Mouse (Mus musculus): ENCODE data around the gene C1qtnf4.
"Not testable (repeated sequence)": the region's sequence is repeated elsewhere in the genome, so short reads cannot be mapped to it uniquely, and the experiment has no call there.

The C1qtnf4 gene

DNA sequence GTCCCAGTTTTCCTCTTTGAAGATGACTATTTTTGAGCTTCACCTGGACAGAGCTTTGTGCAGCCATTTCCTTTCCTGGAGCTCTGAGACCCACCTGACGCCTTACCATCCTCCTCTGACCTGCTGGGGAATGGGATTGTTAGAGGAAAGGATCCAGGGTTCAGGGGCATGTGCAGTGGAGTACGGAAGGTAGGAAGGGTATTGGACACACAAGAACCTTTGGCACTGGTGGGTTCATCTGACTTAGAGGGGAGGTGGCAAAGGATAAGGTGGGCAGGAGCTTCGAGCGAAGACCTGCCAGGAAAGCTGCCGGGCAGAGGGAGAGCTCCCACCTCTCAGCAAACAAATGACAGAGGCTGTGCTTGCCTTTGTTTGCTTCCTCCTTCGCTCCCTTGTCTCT, 776 bp downstream of the C1qtnf4 start:
- DNase-seq: no peak

DNA sequence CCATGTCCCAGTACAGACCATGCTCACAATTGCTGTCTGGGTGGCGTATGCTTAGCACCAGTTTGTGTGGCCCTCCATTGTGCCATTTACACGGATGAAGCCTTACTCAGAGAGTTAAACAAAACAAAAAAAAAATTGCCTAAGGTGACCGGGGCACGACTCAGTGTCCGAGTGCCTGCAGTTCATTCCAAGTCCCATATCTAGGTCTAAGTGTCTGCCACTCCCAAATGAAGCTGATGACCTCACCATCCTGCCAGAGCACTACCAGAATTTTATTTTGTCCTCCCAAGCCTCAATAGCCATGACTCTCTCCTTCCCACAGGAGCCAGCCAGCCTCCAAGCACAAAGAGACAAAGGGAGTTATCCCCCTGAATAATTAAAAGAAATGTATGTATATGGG, 2.0 kb downstream of the C1qtnf4 start:
- DNase-seq: no peak

DNA sequence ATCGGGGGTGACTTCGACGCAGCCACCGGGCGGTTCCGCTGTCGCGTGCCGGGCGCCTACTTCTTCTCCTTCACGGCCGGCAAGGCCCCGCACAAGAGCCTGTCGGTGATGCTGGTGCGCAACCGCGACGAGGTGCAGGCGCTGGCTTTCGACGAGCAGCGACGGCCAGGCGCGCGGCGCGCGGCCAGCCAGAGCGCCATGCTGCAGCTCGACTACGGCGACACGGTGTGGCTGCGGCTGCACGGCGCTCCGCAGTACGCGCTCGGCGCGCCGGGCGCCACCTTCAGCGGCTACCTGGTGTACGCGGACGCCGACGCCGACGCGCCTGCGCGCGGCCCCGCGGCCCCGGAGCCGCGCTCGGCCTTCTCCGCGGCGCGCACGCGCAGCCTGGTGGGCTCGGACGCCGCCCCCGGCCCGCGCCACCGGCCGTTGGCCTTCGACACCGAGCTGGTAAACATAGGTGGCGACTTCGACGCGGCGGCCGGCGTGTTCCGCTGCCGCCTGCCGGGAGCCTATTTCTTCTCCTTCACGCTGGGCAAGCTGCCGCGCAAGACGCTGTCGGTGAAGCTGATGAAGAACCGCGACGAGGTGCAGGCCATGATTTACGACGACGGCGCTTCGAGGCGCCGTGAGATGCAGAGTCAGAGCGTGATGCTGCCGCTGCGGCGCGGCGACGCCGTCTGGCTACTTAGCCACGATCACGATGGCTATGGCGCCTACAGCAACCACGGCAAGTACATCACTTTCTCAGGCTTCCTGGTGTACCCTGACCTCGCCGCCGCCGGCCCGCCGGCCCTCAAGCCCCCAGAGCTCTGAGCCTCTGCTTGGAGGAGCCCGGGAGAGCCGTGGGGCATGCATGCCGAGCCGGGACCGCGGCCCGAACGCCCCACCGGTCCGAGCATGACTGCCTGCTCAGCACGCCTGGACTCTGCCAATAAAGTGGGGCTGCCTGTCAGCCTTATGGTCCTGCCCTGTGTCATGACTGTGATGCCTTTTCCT, 4.2 kb downstream of the C1qtnf4 start:
- peak; percentile 66 for DNase-seq

DNA sequence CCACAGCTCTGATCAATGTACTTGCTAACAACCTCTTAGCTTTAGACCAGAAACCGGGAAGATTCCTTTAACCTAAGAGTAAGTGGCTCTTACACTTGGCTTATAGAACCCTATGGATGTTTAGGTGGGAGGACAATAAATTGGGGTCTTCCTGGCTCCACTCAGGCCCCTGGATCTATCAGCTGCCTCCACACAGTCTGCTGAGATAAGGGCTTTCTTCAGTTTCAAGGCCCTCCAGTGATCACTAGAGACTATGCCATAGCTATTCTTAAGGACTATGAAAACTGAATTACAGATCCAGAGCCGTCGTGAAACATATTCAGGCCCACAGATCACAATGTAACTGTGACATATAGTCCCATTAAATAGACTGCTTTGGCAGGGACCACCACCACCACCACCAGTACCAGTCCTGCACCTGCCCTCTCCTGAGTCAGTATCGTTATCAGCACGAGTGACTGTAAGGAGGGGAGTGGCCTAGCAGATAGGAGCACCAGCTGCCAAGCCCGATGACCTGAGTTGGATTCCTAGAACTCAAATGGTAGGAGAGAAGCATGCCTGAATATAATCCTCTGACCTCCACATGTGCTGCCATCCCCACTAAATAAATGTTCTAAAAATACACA, 8.1 kb downstream of the C1qtnf4 start:
- DNase-seq: no peak

DNA sequence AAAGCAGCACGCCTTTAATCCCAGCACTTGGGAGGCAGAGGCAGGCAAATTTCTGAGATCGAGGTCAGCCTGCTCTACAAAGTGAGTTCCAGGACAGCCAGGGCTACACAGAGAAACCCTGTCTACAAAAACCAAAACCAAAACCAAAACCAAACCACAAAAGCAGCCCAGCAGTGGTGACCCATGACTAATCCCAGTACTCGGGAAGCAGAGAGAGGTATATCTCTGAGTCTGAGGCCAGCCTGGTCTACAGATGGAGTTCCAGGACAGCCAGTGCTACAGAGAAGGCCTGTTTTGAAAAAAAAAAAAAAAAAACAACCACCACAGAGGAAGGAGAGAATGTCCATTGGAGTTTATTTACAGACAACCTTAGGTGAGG, 8.6 kb downstream of the C1qtnf4 start:
- DNase-seq: not testable (repeated sequence)

DNA sequence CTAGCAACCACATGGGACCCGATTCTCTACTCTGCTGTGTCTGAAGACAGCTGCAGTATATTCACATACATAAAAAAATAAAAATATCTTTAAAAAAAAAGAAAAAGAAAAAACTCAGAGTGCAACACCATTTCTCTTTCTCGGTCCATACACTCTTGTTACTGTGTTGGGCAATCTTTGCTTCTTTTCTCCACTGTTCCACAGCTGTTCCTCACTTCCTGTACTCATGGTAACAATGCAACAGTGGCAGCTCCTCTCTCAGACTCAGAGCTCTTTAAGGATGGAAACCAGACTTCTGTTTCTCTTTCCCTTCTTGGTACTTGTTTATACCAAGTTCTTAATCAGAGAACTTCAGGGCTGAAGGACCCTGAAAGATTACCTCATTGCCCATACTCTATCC, 17.7 kb downstream of the C1qtnf4 start:
- DNase-seq: no peak

DNA sequence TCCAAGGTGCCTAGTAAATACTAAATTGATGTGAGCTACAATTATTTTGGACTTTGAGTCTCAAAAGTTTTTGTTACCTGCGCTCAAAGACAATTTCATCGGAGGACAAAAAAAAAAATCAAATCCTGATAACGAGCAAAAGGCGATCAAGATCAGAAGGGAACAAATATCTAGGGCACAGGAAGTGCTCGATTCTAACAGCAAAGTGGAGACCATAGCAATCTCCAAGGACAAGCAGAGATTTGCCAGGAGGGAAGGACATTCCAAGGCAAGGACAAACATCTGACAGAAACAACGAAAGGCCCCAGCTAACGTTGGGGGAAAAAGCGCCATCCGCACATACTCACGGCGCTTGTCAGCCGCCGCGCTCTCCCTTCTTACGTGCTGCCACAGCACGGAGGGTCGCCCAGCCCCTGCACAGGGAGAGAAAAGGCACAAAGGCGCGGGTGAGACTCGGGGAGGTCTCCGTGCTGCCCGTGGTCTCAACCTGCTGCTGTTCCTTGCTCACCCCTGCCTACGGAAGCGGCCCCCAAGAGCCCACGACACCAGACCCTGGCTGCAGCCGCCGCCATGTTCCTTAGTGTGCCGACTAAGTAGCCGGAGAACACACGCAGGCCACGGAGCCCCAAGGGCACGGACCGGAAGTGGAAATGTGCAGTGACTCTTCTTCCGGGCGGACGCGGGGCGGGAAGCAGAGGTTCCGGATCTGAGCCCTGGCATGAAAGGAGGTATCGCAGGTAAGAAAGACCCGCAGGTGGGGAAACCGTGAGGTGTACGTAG, 18.6 kb downstream of the C1qtnf4 start, which contains the start of the genes Kbtbd4 and Ndufs3:
Gene Kbtbd4 (plus strand): TSS at position 665 of the 780 bp plus-strand sequence.
Gene Ndufs3 (minus strand): TSS at position 752 of the 780 bp plus-strand sequence.
- peak; percentile 93 for DNase-seq

DNA sequence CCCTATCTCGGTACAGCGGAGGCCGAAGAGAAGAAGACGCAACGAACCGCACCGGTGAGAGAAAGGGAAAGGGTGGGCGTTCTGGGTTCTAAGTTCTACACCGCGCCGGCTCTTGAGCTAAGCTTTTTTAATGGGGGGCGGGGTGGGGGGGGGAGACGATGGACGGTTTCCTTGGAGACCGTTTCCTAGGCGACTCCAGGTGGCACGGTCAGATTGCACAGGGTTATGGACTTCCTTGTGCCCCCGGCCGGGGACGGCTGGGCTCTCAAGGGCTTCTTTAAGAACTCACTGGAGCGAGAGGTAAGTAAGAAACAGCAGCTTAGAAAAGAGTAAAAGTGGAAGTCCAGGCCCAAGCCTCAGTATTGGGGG, 19.2 kb downstream of the C1qtnf4 start:
- peak; percentile 66 for DNase-seq

DNA sequence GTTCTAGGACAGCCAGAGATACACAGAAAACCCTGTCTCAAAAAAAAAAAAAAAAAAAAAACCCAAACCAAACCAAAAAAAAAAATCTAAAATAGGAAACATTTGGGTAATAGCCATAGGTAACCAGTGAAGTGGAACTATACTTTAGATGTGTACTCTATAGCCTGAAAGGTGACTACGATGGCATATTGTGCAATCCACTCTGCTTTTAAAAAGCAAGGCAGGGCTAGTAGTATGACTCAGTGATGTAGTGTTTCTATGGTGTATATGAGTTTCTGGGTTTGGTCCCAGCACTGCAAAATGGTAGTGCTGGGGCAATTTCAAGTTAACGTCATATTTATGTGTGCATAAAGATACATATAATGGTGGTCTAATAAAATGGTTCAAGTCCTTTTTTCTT, 21.1 kb downstream of the C1qtnf4 start:
- DNase-seq: no peak

DNA sequence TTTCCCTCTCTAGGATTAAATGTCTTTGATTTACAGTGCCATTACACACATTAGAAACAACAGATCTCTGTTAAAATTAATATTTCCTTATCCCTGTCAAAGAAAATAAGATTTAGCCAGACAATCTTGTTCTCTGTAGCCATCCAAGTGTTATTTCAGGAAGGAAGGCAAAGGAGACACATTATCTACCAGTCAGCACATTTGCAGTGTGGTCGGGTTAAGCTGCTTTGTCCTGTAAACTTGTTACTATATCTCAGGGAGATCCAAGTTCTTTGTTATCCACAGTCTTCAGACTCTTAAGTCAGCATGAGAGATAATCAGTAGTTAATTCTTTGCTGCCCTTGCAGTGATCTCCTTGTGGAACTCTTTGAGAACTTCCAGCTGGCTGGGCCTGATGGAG, 25.2 kb downstream of the C1qtnf4 start:
- no peak for DNase-seq

DNA sequence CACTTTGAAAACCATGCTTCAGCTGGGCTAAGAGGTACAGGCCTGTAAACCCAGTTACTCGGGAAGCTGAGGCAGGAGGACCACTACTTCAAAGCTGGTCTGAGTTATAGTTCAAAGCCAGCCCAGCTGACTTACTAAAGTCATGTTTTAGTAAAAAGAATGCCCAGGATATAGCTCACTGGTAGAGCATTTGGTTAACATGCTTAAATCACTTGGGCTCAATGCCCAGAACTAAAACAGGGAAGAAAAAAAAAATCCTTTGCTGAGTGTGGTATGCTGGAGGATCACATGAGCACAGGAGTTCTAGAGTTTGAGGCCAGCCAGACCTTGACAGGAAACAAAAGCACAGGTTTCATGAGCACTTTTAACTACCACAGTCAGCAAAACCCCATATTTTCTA, 26.0 kb downstream of the C1qtnf4 start:
- DNase-seq: no peak

DNA sequence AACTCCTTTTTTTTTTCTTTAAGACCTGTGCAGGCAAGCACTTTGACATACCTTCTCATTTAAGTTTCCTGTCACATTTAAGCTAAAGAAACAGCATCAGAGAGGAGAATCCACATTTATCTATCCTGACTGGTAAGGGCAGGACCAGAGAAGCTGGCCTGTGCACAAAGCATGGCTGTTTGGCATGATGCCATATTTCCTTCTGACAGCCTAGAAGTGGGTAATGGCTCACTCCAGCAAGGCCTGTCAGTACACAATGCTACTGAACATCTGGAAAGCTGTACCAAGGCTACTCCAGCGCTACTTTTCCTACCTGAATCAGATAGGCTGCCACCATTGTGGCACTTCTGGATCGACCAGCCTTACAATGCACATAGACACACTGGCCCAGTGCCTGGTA, 28.0 kb downstream of the C1qtnf4 start:
- peak; percentile 53 for DNase-seq

DNA sequence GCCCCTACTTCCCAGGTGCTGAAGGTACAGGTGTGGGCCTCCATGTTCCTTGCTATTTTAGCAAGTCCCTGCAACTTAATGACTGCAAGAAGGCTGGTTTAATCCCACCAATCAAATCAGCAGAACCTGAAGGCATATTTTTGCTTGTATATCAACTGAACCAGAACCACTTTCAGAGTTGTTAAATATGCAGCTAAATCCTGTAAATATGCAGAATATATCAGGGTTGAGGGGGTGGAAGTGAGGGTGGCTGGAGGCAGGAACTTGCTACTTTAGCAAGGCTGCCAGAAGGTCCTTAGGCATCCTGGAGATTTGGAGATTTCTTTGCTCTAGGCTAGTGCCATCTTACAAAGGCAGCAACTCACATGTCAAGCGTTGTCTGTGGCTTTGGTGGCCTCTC, 29.9 kb downstream of the C1qtnf4 start:
- DNase-seq: no peak

DNA sequence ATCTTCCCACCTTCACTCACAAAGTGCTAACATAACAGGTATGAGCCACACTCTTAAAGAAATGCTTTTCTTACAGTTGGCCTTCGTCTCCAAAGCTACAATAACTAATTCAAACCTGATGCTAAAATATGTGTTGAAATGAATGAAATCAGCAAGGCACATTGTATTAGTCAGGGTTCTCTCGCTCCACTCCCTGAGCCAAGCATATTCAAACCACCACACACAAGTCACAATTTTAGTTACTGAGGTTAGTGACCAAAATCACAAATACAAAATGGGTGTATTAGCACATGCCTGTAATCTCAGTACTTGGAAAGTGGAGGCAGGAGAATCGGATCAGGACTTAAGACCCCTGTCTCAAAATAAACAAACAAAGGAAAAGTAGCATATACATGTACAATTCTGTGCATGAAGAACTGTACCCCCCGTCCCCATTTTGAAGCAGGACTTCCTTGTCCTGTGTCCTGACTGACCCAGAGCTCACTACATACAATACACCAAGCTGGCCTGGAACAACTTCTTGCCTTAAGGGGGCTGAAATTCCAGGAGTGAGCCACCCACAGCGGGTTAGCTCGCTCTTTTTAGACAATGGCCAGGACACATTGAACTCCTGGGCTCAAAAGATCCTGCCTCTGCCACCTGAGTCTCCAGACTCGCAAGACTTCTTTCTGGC, 31.0 kb downstream of the C1qtnf4 start:
- no peak for DNase-seq

DNA sequence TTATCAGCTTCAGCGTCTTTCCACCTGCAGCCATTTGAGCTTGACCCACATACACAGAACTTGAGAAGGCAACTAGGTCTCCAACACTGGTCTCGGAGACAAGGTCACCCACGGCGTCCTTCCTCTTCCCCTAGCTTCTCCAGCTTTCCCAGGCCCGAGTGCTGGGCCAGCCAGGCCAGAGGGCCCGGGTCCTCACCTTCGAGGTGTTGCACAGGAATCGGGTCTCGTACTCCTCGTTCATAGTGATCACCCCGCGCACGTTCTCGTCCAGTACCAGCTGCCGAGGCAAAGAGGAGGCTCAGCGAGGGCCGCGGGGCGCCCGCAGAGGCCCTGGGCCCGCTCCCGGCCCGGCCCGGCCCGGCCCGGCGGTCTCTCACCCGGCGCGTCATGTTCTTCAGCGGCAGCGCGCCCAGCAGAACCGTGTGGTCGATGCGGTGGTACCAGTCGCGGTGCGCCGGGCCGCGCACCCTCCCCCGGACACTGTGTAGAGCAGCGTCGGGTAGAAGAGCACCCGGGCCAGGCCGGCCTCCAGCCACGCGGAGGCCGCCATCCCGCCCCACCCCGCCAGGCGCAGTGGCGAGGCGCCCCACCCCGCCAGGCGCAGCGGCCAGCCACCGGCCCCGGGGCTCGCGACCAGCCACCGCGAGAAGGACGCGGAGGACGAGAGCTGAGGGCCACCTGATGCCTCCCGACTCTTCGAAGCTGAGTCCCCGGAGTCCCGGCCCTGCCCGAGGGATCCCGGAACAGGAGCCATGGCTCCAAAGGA, 31.8 kb downstream of the C1qtnf4 start:
- DNase-seq: peak; percentile 83

DNA sequence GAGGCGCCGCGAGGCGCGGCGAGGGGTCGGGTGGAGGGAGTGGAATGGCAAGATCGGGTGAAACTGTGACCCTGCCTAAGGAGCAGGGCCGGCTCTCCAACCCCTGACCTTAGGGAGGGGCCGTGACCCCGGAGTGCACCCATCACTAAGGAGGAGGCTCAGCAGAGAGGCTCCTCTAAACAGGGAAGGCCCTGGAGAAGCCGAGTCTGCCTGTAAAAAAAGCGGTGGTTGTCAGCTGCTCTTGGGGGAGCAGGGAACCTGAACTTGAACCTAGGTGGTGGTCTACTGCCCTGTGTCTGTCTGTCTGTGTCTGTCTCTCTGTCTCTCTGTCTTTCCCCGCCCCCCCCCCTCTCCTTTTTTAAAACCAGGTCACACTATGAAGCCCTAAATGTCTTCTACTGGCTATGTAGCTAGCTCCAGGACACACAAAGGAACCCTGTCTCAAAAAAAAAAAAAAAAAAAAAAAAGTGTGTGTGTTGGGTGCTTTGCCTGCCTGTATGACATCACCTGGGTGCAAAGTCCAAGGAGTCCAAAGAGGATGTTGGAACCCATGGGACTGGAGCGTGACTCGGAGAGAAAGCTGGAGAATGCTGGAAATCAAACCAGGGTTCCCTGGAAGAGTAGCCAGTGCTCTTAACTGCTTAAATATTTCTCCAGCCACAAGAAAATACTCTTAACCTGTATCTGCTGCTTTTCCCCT, 32.5 kb downstream of the C1qtnf4 start:
- DNase-seq: peak; percentile 73

DNA sequence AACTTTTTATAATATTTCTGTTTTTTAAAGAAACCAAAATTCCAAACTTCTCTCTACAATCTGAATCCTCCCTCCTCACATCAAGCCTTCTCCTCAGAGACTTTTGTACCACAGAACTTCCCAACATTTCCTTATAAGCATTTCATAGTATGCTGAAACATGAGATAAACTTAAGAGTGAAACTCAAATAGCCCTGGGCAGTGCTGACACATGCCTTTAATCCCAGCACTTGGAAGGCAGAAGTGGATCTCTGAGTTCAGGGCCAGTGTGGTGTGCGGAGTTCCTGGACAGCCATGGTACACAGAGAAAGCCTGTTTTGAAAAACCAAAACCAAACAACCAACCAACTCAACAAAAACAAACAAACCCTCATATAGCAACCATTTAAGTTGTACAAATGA, 35.5 kb downstream of the C1qtnf4 start:
- no peak for DNase-seq

DNA sequence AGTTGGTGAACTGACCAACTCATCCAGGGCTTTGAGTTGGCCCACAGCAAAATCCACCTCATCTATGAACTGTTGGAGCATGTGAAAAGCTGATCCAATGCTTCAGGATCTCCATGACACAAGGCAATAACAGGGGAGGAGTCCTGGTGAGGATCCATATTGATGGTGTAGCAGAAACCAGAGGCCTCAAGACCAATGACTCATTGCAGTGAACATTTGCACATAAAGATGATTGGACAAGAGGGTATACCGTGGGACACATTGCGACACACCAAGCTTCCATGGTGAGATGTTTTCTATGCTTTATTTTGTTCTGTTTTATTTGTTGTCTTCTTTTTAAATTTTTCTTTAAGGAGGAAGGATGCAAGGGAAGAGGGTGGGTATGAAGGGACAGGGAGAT, 37.0 kb downstream of the C1qtnf4 start:
- no peak for DNase-seq

DNA sequence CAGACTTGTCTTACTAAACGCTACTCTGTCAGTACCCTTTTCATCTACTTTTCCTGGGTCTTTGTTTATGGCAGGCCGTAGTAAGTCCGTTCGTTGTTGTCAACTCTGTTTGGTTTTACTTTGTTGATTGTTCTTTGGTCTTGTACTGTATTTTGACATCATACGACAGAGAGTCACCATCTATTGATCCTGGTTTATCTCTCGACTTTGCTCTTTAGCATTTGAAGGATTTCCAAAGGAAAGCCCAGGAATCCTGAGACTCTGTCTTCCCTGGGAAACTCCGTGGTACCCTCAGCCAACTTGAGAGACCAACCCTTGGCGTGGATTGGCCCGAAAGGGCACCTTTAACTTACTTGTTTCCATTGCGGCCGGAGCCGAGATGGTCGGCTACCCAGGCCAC, 42.9 kb downstream of the C1qtnf4 start:
- DNase-seq: no peak

DNA sequence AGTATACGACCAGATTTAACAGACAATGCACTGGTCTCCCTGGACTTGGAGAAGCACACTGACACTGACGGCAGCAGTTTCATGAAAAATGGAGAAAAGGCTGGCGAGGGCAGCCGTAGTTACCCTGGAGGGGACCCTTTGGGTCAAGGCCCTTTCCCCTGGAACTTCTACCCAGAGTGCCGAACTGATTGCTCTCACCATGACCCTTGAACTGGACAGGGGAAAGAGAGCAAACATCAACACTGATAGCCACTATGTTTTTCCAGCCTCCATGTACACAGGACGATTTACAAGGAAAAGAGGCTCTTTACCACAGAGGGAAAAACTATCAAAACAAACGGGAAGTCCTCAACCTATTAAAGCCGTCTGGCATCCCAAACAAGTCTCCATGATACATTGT, 46.2 kb downstream of the C1qtnf4 start:
- no peak for DNase-seq

DNA sequence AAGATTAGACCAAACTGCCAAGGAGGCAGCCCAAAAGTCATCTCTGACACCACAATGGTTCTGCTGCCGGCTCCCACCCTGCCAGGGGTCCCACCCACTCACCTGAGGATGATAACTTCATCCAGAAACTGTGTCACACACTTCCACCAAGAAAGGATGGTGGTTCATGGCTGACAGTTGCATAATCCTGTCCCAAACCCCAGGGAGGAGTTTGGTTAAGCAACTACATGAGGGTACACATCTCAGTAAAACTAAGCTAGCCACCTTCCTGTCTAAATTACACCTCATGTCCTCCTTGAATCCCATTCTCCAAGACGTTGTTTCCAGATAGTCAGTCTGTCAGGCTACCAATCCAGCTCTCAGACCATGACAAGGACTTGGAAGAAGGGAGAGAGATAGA, 46.6 kb downstream of the C1qtnf4 start:
- DNase-seq: no peak
